Mouse (Mus musculus) 3T3-L1 (cell line): ENCODE data around the gene Herc2.
"Not testable (repeated sequence)": the region's sequence is repeated elsewhere in the genome, so short reads cannot be mapped to it uniquely, and the experiment has no call there.

Source experiments
- DNase-seq: peaks from one replicate; pipeline ENCODE4 v3.0.0-alpha.2; 2015; ENCODE audit warnings: low read depth, low spot score

The Herc2 gene

GRCm38 (mm10) chr7:56049831-56050321 lies at the start of gene Herc2:
Gene Herc2 (plus strand): TSS chr7:56050196.
- peak; percentile 99 for DNase-seq

GRCm38 (mm10) chr7:56010318-56011017 lies 39.5 kb upstream of the Herc2 start:
- no peak for DNase-seq

GRCm38 (mm10) chr7:56011018-56011333 lies 39.0 kb upstream of the Herc2 start:
- DNase-seq, result no peak

GRCm38 (mm10) chr7:56013261-56014001 lies 36.6 kb upstream of the Herc2 start:
- no peak for DNase-seq

- not testable (repeated sequence) for DNase-seq
Observed at GRCm38 (mm10) chr7:56014002-56014702, 35.8 kb upstream of the Herc2 start.

GRCm38 (mm10) chr7:56015172-56015571 lies 34.8 kb upstream of the Herc2 start:
- no peak for DNase-seq

- DNase-seq, result no peak
Observed at GRCm38 (mm10) chr7:56015837-56016236, 34.2 kb upstream of the Herc2 start.

- no peak for DNase-seq
Observed at GRCm38 (mm10) chr7:56017761-56018160, 32.2 kb upstream of the Herc2 start.

GRCm38 (mm10) chr7:56018446-56018971 lies 31.5 kb upstream of the Herc2 start:
- DNase-seq, result no peak

GRCm38 (mm10) chr7:56018972-56019929 lies 30.7 kb upstream of the Herc2 start:
- peak; percentile 50 for DNase-seq

- no peak for DNase-seq
Observed at GRCm38 (mm10) chr7:56019930-56020253, 30.1 kb upstream of the Herc2 start, which contains the start of gene Nipa1. Gene Nipa1 (minus strand): TSS chr7:56019954.

GRCm38 (mm10) chr7:56023586-56023985 lies 26.4 kb upstream of the Herc2 start:
- DNase-seq, result no peak

- peak; percentile 81 for DNase-seq
Observed at GRCm38 (mm10) chr7:56042353-56042752, 7.6 kb upstream of the Herc2 start.

- no peak for DNase-seq
Observed at GRCm38 (mm10) chr7:56043577-56044266, 6.3 kb upstream of the Herc2 start.

GRCm38 (mm10) chr7:56044267-56044629 lies 5.7 kb upstream of the Herc2 start:
- no peak for DNase-seq

GRCm38 (mm10) chr7:56047178-56047577 lies 2.8 kb upstream of the Herc2 start:
- DNase-seq, result no peak

GRCm38 (mm10) chr7:56050487-56050911 lies 503 bp downstream of the Herc2 start:
- peak; percentile 49 for DNase-seq

- no peak for DNase-seq
Observed at GRCm38 (mm10) chr7:56052996-56053395, 3.0 kb downstream of the Herc2 start.

- no peak for DNase-seq
Observed at GRCm38 (mm10) chr7:56055338-56055737, 5.3 kb downstream of the Herc2 start.

- peak; percentile 79 for DNase-seq
Observed at GRCm38 (mm10) chr7:56064876-56065275, 14.9 kb downstream of the Herc2 start.
